Mouse (Mus musculus): ENCODE data around the gene Cited4.

The Cited4 gene

DNA sequence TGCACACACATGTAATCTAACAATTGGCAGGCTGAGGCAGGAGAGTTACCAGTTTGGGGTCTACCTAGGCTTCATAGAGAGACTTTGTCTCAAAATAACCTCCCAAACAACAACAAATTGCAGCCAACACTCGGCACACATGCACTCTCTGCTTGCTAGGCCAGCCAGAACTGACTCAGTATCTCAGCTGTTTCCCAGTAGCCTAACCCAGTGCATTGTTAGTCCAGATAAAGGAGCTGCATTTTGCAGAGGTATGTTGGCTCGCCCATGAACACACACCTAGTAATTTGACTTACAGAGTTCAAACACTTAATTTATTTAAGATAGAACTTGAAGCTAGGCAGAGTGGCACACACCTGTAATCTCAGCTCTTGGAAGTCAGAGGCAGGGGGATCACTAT, 9.3 kb downstream of the Cited4 start:
- no peak for DNase-seq (ENCODE audit: low read depth, low spot score)

DNA sequence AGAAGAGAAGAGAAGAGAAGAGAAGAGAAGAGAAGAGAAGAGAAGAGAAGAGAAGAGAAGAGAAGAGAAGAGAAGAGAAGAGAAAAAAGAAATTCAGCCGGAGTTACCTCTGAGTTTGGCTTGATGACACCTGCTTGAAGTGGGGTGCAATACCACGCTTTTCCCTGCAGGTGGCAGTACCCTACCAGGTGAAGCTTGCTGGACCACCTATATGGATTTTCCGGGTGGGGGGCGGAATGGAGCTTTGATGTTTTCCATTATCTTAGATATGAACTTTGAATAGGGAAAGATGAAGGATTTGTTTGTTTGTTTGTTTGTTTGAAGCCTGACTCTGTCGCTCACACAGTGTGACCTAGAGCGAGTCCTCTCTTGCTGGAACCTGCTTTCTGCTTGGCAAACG, 14.6 kb downstream of the Cited4 start:
- DNase-seq (ENCODE audit: low read depth, low spot score): peak; percentile 67

DNA sequence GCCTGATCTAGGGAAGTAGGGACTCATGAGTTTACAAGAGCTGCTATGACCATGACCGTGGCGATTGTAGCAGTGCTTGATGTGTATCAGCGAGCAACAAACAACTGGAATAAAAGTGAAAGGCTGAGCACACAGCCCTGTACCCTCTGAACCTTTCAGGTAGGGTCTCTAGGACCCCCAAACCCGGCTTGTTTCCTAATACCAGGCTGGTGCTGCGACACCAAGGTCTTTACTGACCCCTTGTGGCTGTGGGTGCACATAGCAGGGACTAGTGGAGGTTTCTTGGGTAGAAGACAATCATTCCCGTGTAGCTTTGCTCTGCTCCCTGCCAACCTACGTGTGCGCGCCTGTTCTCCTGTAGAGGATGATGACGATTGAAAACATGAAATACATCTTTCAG, 15.8 kb downstream of the Cited4 start:
- peak; percentile 79 for DNase-seq (ENCODE audit: low read depth, low spot score)

GRCm38 (mm10) chr4:120683278-120683997, 17.1 kb downstream of the Cited4 start:
- DNase-seq (ENCODE audit: low read depth, low spot score): no peak

GRCm38 (mm10) chr4:120687282-120687681, 20.9 kb downstream of the Cited4 start:
- DNase-seq (ENCODE audit: low read depth, low spot score): no peak

DNA sequence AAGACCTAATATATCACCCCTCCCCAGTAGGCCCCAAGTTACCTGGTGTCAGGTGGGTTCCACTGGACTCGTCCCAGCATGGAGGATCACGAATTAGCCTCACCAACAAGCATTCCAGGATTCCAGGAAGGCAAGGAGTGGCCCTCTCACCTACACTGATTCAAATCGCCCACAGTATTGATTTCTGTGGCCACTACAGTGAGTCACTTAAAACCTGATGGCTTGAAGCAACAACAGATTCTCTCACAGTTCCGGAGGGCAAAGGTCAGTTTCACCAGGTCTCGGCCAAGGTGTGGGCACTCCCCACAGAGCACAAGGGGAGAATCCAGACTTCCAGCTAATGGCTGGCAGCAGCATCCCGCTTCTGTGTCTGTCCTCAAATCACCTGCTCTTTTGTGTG, 22.9 kb downstream of the Cited4 start:
- DNase-seq (ENCODE audit: low read depth, low spot score): no peak

GRCm38 (mm10) chr4:120692717-120693116, 26.3 kb downstream of the Cited4 start:
- DNase-seq (ENCODE audit: low read depth, low spot score): peak; percentile 82

GRCm38 (mm10) chr4:120697353-120697752, 31.0 kb downstream of the Cited4 start:
- no peak for DNase-seq (ENCODE audit: low read depth, low spot score)

DNA sequence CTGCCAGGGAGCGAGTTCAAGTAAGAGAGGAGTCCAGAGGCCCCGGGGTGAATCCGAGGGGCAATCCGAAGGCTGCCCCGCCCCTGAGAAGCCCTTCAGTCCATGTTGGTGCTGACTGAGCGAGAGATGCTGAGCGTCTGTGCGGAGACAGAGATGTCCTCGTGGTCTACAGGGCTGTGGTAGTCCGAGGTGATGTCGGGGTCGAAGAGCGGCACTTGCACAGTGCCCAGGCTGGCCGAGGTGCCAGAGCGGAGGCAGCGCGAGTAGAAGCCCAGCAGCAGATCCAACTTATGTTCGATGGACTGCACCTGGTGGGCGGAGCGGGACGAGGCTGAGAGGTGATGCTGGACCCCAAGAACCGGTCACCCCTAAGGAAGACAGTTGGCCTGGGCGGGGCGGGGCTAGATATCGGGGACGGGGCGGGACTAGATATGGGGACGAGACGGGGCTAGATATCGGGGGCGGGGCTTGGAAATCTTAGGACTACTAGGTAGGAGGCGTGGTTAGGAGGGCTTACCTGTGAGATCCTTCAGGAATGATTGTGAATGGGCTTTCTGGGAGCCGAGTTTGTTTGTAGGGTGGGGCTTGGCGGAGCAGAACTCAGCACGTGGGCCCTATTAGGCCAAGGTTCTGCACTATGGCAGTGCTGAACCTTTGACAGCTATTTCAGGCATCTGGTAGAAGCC, 31.6 kb downstream of the Cited4 start:
- peak; percentile 52 for DNase-seq (ENCODE audit: low read depth, low spot score)

- DNase-seq (ENCODE audit: low read depth, low spot score): no peak
Measured at GRCm38 (mm10) chr4:120701180-120701579, 34.8 kb downstream of the Cited4 start.

DNA sequence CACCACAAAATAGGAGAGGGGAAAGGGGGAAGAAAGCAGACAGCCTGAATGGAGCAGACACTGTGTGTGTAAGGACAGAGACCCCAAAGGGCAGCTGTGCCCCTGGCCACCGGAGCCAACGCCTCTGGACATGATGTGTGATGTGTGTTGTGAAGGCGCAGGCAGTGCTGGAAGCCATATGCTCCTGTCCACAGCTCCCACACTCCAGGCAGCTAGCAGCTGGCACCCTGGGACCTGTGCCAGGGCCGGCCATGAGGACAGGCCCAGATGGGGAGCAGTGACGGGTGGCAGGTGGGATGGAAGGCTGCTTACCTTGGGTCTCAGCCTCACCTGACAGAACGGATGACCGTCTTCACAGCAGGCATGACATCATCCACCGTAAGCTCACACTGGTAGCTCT, 35.7 kb downstream of the Cited4 start:
- no peak for DNase-seq (ENCODE audit: low read depth, low spot score)

DNA sequence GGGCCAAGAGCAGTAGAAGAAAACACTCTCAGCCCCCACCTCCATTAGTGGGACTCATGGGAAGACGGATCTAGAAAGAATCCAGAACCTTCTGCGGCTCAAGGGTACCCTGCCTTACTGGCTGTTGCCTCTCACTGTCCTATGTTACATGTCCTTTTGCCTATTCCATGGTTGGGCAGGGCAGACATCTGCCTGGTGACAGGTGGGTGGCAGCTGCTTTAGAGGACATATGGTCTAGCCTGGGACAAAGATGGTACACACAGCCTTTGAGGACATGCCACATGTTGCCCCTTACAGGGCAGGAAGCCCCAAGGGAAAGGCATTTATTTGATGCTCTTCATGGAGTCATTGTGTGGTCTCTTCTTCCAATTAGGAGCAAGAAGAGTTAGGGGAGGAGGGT, 36.1 kb downstream of the Cited4 start:
- DNase-seq (ENCODE audit: low read depth, low spot score): no peak

DNA sequence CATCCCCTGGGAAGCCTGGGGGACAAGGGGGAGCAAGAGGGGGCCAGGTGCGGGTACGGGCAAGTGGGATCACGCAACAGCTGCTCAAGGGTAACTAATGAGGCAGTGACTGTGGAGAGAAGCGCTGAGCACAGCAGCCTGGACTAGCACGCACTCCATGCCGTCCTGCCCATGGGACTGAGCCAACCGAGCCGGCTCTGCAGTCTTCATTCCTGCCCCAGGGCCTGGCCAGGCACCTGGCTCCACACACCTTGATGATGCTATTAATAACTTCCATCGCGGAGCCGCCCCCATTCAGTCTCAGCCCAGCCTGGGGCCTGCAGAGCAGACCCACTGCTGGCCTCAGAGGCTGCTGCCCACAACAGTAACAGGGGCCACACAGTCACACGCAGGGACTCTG, 45.9 kb downstream of the Cited4 start:
- no peak for DNase-seq (ENCODE audit: low read depth, low spot score)

GRCm38 (mm10) chr4:120713021-120713420, 46.6 kb downstream of the Cited4 start:
- no peak for DNase-seq (ENCODE audit: low read depth, low spot score)

DNA sequence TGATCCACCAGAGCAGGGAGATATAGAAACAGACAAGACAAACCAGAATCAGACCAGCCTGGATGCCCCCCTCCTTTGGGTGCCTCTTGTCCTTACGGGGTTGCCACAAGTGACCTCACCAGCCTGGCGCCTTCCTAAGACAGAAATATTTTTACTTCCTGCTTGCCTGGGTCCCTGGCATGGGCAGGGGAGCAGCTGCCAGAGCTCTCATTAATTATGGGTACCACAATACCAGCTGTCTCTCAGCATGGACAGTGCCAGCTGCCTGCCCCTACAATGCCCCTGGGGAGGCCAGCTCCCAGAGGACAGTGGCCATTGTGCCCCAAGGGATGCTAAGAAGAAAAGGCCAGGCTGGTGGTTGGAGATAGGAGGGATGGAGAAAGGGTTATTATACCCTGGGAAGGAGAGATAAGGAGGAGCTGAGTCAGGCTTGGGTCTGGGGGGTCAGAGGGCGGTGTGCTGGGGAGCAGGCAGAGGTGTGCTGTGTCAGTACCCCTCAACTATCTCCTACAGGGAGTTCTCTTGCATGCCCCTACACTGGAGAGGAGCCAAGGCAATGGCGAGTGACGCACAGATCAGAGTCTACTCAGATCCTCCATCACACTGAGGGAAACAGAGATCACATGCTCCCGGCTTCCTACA, 47.6 kb downstream of the Cited4 start:
- no peak for DNase-seq (ENCODE audit: low read depth, low spot score)

DNA sequence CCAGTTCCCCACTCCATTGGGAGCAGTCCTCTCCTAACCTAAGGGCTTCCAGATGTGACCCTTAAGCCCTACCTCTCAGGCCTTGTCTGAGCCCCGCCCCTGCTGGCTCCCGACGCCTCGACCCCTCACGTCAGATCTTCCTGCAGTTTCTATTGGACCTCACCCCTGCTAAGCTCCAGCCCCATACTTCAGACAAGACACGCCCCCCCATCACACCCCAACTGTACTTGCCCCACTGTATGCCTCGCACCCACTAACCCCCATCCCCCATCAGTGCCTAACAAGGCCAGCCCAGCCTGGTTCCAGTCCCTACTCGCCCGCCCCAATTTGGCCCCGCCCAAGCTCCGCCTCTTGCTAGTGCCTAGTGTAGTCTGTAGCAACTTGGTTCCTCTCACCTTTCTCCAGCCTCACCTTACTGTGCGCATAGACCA, 49.8 kb downstream of the Cited4 start:
- peak; percentile 82 for DNase-seq (ENCODE audit: low read depth, low spot score)

DNA sequence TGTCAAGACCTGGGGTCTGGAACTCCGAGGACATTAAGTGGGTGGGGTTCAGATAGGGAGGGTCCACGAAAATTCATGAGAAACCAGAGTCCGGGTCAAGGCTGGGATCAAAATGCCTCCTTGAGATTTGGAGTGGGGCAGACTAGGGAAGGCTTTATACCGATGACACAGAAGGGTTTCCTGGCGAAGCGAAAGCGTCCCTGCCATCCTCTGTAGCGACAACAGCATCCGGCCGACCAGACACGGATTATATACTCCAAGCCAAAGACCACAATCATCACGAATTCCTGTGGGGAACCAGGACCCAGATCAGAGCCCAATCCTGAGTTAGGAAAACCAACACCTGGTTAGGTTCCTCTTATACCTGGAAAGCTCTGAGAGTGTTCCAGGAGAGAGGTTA, 50.4 kb downstream of the Cited4 start:
- DNase-seq (ENCODE audit: low read depth, low spot score): no peak

Data from ZHBTc4 (cell line).